Mouse (Mus musculus) cerebellum, adult 11 months (tissue): ENCODE measurements around the gene Gramd1c.

Source experiments
- DNase-seq: peaks from one replicate; pipeline ENCODE4 v3.0.0; 2022

The Gramd1c gene

DNA sequence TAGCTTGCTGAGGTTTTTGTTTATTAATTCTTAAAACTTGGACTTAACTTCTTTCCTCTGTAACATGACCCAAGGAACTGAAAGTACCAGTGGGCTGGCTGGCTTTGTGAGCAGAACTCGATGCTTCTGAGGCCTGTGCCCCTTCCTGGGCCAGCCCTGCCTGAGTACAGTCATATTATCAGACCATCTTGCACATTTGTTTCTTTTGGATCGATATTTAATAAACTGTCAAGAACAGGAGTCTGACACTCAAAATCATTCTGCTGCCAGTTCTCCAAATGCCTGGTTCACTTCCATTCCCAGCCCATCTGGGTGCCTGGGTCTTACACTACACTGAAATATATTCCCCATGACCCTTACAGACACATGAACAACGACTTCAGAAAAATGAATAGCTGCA lies 117.3 kb downstream of the Gramd1c start:
- no peak for DNase-seq

DNA sequence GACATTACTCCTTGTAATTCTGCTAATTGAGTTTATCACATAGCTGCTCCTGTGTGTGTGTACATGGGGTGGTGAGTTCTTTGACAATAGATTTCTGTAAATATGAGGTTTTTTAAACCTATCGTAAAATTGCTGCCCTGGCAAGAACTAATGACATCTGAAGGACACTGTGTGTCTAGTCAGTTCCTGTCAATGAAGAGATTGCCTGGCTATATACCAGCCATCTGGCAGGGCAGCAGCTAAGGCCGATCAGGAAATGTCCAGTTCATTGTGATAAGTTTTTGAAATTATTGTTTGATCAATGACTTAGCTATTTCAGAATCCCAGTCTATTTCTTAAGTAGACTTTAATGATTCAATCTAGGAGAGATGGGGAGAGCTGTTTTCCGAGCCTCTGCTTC lies 117.8 kb downstream of the Gramd1c start:
- no peak for DNase-seq

DNA sequence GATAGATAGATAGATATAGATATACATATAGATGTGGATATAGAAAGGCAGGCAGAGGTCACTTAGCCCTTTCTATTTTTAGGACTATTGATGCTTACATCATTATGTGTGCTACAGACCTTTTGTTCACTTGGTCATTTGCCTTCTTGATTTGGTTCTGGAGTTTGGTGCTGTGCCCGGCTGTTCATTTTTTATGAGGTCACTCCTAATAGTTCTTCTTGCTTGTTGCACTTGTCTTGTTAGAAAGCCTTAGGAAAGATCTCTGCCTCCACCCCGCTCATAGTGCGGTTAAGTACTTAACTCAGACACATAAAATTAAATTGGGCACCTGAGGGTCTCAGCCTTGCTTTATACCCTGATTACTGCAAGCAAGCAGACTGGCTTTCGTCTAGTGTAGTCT lies 122.3 kb downstream of the Gramd1c start:
- DNase-seq, result no peak

DNA sequence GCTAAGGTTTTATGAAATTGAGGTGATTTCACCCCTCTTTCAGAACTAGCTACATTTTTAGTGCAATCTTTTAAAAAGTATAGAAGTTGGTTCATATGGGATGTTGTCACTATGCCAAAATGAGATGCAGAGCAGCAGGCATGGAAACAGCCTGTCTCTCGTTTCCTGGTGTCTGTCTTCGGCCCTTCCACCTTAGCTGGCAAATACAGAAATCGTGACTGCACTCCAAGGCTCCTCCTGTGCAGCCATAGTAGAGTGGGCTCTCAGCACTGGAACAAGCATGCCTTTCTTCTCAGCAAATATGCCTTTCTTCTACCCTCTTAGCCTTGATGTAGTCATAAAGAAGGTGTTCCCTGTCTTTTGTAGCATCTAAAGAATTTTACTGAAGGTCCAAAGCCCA lies 127.3 kb downstream of the Gramd1c start:
- DNase-seq, result no peak

DNA sequence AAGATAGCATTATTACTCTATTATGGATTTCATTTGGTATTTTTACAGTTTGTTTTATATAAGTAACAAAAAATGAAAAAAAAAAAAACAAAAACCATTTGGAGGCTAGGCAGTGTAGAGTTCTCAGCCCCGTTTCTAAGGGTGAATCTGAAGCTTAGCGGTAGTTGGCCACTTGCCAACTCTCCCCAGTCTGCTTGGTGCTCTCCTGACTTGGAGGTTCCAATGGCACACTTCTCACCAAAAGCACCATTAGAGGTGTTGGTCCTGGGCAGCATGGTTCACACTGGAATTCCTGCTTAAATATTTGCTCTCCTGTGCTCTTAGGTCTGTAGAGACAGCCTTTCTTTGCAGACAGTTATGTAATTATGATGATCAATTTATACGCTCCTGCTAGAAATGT lies 127.8 kb downstream of the Gramd1c start:
- no peak for DNase-seq

DNA sequence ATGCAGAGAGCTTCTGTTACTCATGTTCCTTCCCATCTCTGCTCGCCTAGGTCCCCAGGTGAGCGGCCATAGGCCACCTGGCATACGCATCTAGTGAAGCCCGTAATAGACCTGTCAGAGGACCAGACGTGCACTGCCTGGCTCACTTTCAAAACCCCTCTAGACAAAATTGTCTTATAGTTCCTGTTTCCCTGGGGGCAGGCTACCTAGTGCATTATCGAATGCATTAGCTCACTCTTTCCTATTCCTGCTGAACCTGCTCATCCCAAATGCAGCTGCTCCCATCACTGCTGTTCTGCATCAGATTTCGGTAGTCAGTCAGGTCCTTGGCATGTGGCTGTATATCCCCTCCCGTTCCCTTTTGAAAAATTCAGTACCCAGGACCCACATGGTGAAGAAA lies 128.3 kb downstream of the Gramd1c start:
- no peak for DNase-seq

DNA sequence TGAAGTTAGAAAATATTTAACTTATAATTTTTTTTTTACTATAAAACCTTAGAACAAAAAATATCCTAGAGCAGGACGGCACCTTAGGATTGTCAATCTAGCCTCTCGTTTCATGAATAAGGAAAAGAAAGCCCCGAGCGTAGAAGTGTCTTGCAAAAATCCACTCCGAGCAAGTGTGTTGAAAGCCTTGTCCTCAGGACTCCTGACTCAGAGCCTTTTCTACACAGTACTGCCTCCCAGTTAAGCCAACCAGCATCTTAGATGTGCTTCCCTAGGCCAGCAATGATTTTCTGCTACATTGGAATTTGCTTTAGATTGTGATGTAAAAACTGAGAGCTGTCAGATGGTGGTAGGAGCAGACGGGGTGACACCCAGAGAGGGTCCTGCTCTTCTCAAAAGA lies 130.1 kb downstream of the Gramd1c start:
- DNase-seq, result no peak

DNA sequence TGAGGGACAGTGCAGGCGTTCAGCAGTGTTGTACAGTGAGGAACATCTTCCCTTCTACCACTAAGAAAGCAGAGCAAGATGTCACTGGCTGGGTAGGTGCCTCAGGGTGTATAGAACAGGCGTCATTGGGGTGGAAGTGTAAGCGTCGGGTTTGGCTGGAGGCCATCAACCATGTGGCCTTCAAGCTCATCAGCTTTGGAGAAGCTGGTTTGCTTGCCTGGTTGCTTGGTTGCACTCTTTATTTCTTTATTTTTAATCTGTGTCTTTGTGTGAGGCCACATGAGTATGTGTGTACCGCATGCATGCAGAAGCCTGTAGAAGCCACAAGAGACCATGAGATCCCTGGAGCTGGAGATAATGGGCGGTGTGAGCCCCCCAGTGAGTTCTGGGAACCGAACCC lies 130.8 kb downstream of the Gramd1c start:
- DNase-seq, result no peak

DNA sequence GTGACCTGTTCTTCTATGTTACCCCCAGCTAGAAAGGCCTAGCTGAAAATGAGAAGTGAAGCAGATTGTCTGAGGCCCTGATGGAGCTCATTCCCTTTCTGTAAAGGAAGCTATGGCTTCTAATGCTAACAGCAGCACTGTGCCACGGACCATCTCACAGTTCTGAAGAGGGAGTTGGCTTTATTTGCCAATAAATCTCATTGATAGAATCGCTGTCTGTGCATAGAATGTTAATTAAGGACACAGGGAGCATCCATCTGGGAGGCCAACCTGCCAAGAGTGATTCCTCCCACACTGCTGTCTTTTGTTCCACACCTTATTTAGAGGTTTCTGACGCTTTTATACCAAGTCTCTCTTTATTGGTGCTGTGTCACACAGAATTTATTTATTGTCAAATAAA lies 131.6 kb downstream of the Gramd1c start:
- DNase-seq, result no peak

DNA sequence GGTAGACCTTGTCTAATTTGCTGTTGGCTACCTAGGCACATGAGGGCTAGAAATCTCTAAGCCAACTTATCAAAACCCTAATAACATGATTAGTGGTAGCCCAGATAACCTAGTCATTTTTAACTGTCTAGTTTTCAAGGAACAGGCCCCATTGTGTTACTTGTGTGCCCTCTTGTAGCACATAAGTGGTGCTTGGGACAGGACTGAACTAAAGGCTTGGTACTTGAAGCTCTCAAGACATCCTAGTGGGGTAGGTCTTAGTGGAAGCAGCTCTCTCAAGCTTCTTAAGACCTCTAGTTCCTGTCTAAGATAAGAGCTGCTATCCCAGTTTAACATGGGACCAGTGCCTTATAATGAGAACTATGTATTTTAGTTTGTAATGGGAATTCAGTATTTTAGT lies 132.6 kb downstream of the Gramd1c start:
- no peak for DNase-seq
